Mouse (Mus musculus) T-cell, adult 66 days (primary cell): Measurements from ENCODE around the gene Stk11. TPM values are rescaled to one million over a fixed set of nuclear protein-coding genes. Genes with fewer than 3 reads are reported as not detected.

Source experiments
- total RNA-seq, 2 experiments: library from RNA; stranded (reverse); gene quantifications; 3 replicates in 1 of 2; 4 replicates in 1 of 2; pipeline ENCODE4 v1.2.4; 2023

Gene Stk11
- total RNA-seq: 100 to 1,000 TPM; 136 to 156 TPM

GRCm38 (mm10) chr10:80115290-80115943, at the start of gene Stk11:
Stk11 (plus strand) TSS chr10:80115803.

DNA sequence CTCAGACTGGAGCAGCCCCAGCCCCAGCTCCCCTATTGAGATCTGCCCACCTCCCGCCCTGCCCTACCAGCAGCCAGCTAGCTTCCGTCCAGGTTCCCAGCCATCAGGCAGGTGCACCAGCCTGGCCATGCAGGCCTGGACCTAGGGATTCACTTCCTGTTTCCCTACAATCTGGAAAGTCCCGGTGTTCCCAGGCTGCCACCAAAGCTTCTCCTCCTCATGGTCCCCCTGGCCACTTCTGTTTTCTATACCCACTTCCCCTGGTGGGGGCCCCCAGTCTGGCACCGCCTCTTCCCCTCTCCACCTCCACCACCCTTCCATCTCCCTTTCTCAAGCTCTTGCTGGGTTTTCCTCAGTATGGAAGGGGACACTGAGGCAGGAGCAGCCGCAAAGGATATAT, 10.1 kb upstream of the Stk11 start, which contains the start of gene Sbno2:
Gene Sbno2, minus strand, starts transcription at position 112 of the 400 bp plus-strand sequence.

GRCm38 (mm10) chr10:80138553-80139438, 23.2 kb downstream of the Stk11 start, which contains the start of gene Atp5d:
Atp5d (plus strand) TSS chr10:80138632.

DNA sequence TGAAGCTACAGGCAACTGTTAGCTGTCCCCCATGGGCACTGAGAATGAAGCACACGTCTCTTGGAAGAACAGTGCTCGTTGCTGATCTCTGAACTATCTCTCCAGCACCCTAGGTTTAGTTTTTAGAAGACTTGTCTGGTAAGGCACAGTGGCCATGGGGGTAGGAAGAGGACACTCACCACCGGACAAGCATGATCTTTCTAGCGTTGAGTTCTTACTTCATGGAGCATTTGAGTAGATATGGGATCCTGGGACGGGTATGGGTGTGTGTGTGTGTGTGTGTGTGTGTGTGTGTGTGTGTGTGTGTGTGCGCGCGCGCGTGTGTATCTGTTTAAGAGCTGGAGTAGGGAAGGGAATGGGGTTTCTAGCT, 25.0 kb downstream of the Stk11 start, which contains the start of gene Cbarp:
Gene Cbarp, minus strand, starts transcription at position 170 of the 370 bp plus-strand sequence.

GRCm38 (mm10) chr10:80147719-80148601, 32.4 kb downstream of the Stk11 start, which contains the start of gene Midn:
Midn (plus strand) TSS chr10:80148272.

DNA sequence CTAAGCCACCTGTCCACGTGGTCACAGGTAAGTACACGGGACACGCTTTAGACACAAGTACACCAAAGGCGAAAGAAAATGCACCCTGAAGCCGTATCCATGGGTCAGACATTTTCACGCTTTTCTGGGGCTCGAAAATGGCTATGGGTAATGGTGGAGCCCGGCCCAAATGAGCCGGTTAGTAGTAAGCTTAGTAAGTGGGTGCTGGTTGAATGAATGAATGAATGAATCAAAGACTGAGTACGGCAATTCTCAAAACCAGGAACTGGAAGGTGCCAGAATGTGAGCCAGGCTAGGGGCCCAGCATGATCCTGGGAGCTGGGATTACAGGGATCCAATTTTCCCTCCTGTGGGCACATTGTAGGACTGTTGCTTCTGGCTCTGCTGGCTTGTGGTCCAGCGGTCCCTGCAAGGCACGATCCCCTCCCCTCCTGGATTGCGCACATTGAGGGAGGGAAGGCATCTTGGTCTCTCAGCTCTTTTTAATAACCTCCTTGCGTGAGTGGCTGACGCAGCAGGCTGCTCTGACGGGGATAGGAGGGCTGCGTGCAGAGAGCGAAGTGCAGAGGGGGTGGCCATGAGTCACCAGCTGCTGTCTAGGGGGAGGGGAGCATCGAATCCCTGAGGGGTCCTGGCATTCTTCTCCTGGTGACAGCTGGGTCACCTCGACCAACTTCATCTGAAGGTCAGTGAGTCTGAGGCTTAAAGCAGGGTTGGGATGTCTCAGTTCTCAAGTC, 50.0 kb downstream of the Stk11 start, which contains the start of gene Cirbp:
Gene Cirbp, plus strand, starts transcription at position 594 of the 737 bp plus-strand sequence.

DNA sequence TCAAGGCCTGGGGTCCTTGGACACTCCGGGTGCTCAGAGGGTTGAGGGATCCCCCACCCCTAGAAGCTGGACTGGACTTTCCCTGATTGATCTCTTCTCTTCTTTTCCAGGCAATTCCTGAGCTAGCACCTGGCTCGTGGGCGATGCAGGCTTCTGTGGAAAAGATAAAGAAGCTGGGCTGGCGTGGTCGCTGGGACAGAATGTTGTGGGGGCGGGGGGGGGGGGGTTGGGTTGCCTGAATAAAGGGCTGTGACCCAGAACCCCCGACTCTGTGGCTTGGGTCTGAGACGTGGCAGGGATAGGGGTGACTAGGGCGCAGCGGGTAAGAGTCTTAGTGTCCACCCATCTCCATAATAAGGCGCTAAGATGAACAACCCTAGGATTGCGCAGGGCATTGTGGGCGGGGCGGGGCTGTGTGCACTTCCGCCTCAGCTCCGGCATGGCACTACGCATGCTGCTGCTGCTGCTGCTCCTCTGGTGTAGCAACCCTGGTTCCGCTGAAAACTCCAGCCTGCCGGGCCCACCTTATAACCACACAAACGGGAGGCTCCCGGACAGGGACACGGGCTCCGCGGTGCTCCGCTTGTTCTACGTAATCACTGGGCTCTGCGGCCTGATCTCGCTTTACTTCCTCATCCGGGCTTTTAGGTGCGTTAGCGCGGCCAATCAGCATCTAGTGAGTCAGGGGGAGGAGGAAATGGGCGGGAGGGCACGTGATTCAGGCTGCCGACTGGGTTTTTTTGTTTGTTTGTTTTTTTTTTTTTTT, 57.1 kb downstream of the Stk11 start, which contains the start of gene 1600002K03Rik:
Gene 1600002K03Rik, plus strand, starts transcription at position 418 of the 766 bp plus-strand sequence.

GRCm38 (mm10) chr10:80179068-80180051, 63.8 kb downstream of the Stk11 start, which contains the start of gene Efna2:
Efna2 (plus strand) TSS chr10:80179482.

Other genes with a start within 250 kb of the Stk11 start
- not detected for gene Prtn3, start 241.3 kb upstream of the Stk11 start, total RNA-seq
- not detected for gene Plppr3, start 241.2 kb upstream of the Stk11 start, total RNA-seq
- under 1 TPM in 1 of 2 experiments, not detected in 1; 0.58 TPM for gene Elane, start 229.6 kb upstream of the Stk11 start, total RNA-seq
- not detected for gene Cfd, start 224.9 kb upstream of the Stk11 start, total RNA-seq
- 10 to 100 TPM; 62.1 to 71.7 TPM for gene Med16, start 206.9 kb upstream of the Stk11 start, total RNA-seq
- gene Gm26602, start 204.9 kb upstream of the Stk11 start, total RNA-seq: not detected
- 1 to 10 TPM in 1 of 2 experiments, under 1 TPM in 1; 0.98 to 1.2 TPM for gene Kiss1r, start 198.8 kb upstream of the Stk11 start, total RNA-seq
- 100 to 1,000 TPM in 1 of 2 experiments, 10 to 100 TPM in 1; 99.7 to 103 TPM for gene R3hdm4, start 194.6 kb upstream of the Stk11 start, total RNA-seq
- 10 to 100 TPM in 1 of 2 experiments, 1 to 10 TPM in 1; 9.3 to 12.5 TPM for gene Arid3a, start 188.8 kb upstream of the Stk11 start, total RNA-seq
- 10 to 100 TPM; 54.5 to 63.1 TPM for gene Wdr18, start 155.7 kb upstream of the Stk11 start, total RNA-seq
- gene Grin3b, start 145.1 kb upstream of the Stk11 start, total RNA-seq: under 1 TPM in 1 of 2 experiments, not detected in 1; 0.89 TPM
- gene Tmem259, start 131.5 kb upstream of the Stk11 start, total RNA-seq: 100 to 1,000 TPM; 152 to 155 TPM
- 100 to 1,000 TPM; 509 to 532 TPM for gene Cnn2, start 127.2 kb upstream of the Stk11 start, total RNA-seq
- gene Abca7, start 119.3 kb upstream of the Stk11 start, total RNA-seq: 10 to 100 TPM; 75.4 to 82.6 TPM
- gene Arhgap45, start 99.2 kb upstream of the Stk11 start, total RNA-seq: 100 to 1,000 TPM; 853 to 885 TPM
- gene Polr2e, start 76.0 kb upstream of the Stk11 start, total RNA-seq: 10 to 100 TPM; 71.1 to 85.2 TPM
- 100 to 1,000 TPM; 155 to 180 TPM for gene Gpx4, start 68.6 kb upstream of the Stk11 start, total RNA-seq
- gene Sbno2, start 10.2 kb upstream of the Stk11 start, total RNA-seq: 10 to 100 TPM; 97.7 to 98.5 TPM
- gene Atp5d, start 22.8 kb downstream of the Stk11 start, total RNA-seq: 100 to 1,000 TPM; 157 to 178 TPM
- 10 to 100 TPM; 28.2 to 29.0 TPM for gene Cbarp, start 25.0 kb downstream of the Stk11 start, total RNA-seq
- gene Midn, start 32.5 kb downstream of the Stk11 start, total RNA-seq: 100 to 1,000 TPM; 102 to 113 TPM
- 100 to 1,000 TPM; 113 to 134 TPM for gene Cirbp, start 50.2 kb downstream of the Stk11 start, total RNA-seq
- 10 to 100 TPM; 15.1 to 16.3 TPM for gene 1600002K03Rik, start 57.1 kb downstream of the Stk11 start, total RNA-seq
- gene Efna2, start 63.7 kb downstream of the Stk11 start, total RNA-seq: under 1 TPM; 0.27 to 0.41 TPM
- gene Mum1, start 110.6 kb downstream of the Stk11 start, total RNA-seq: 10 to 100 TPM; 76.1 to 76.3 TPM
- 100 to 1,000 TPM in 1 of 2 experiments, 10 to 100 TPM in 1; 99.2 to 104 TPM for gene Ndufs7, start 133.3 kb downstream of the Stk11 start, total RNA-seq
- gene Gamt, start 145.2 kb downstream of the Stk11 start, total RNA-seq: not detected
- gene Dazap1, start 145.7 kb downstream of the Stk11 start, total RNA-seq: 100 to 1,000 TPM; 175 to 182 TPM
- gene Rps15, start 176.7 kb downstream of the Stk11 start, total RNA-seq: 1,000 to 10,000 TPM; 3,585 to 3,724 TPM
- gene Apc2, start 180.2 kb downstream of the Stk11 start, total RNA-seq: 1 to 10 TPM in 1 of 2 experiments, under 1 TPM in 1; 0.09 to 1.0 TPM
- gene 2310011J03Rik, start 204.7 kb downstream of the Stk11 start, total RNA-seq: 10 to 100 TPM; 25.0 to 28.7 TPM
- gene Pcsk4, start 213.7 kb downstream of the Stk11 start, total RNA-seq: 1 to 10 TPM; 2.9 to 3.1 TPM
- gene Reep6, start 214.2 kb downstream of the Stk11 start, total RNA-seq: under 1 TPM in 1 of 2 experiments, not detected in 1; 0.90 TPM
- gene Adamtsl5, start 232.6 kb downstream of the Stk11 start, total RNA-seq: not detected
- gene Plk5, start 240.7 kb downstream of the Stk11 start, total RNA-seq: not detected